Mouse (Mus musculus) liver, embryonic 15.5 days (tissue): ENCODE measurements around the gene Kcnq2. TPM values are rescaled to one million over a fixed set of nuclear protein-coding genes. Genes with fewer than 3 reads are reported as not detected.
A peak's percentile ranks its signal among the peaks of the same experiment; 100 is the strongest.

Experiments
- ATAC-seq: fragments of 200-750 bp; cut with Nextera tagmentation; 2 replicates; pipeline ENCODE4 v1.8.0; 2017; ENCODE audit warnings: moderate number of reproducible peaks, mild to moderate bottlenecking, moderate library complexity; ENCODE audit not compliant: insufficient read depth
- H3K27ac ChIP-seq: fragments of 300-500 bp; sonication (generic); replicated peaks from 2 replicates; pipeline ENCODE4 v1.5.1; 2015; ENCODE audit warnings: mild to moderate bottlenecking, inconsistent platforms
- H3K27me3 ChIP-seq: fragments of 300-500 bp; sonication (generic); 2 replicates; pipeline ENCODE4 v1.6.1; 2015; ENCODE audit warnings: mild to moderate bottlenecking, inconsistent platforms
- H3K36me3 ChIP-seq: fragments of 300-500 bp; sonication (generic); replicated peaks from 2 replicates; pipeline ENCODE4 v1.6.1; 2015; ENCODE audit warnings: moderate library complexity, mild to moderate bottlenecking, inconsistent platforms
- H3K4me1 ChIP-seq: fragments of 300-500 bp; sonication (generic); replicated peaks from 2 replicates; pipeline ENCODE4 v1.6.1; 2015; ENCODE audit warnings: inconsistent platforms
- H3K4me2 ChIP-seq: fragments of 300-500 bp; sonication (generic); 2 replicates; pipeline ENCODE4 v1.6.1; 2015; ENCODE audit warnings: moderate library complexity, mild to moderate bottlenecking, inconsistent platforms
- H3K4me3 ChIP-seq: fragments of 300-500 bp; sonication (generic); replicated peaks from 2 replicates; pipeline ENCODE4 v1.5.1; 2015; ENCODE audit warnings: mild to moderate bottlenecking, inconsistent platforms
- H3K9ac ChIP-seq: fragments of 300-500 bp; sonication (generic); 2 replicates; pipeline ENCODE4 v1.6.1; 2015; ENCODE audit warnings: moderate library complexity, mild to moderate bottlenecking, inconsistent platforms
- H3K9me3 ChIP-seq: fragments of 300-500 bp; sonication (generic); replicated peaks from 2 replicates; pipeline ENCODE4 v1.6.1; 2016; ENCODE audit warnings: inconsistent platforms
- WGBS: fragments of 180-500 bp; shearing (Covaris S2); methylation state at CpG from one replicate; pipeline ENCODE4 v1.1.7; 2015; ENCODE audit warnings: mixed read lengths; ENCODE audit not compliant: insufficient replicate concordance; 5-methylcytosine and 5-hydroxymethylcytosine counted together
- polyA plus RNA-seq: library from polyadenylated mRNA; unstranded; fragments of >200 nt; fragmentation: Nextera tagmentation; extraction: Ambion mirVana; gene quantifications from 2 replicates; pipeline ENCODE4 v1.2.1, GENCODE M21; 2015

Kcnq2 gene
- polyA plus RNA-seq, 1 experiment from 2014 or later = 0.18 TPM

DNA sequence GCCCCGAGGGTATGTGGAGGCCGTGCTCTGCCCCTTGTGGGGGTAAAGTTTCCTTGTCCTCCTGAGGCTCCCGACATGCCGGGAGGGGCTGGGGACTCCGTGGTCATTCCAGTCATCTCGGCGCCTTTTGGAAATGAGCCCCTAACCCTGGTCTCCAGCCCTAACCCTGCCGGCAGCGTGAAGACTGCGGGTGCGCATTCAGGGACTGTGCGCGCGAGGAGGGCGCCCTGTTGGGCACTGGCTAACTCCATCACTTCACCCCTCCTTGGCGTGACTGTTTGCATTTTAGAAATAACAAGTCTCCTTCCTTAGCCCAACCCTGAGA lies 95.8 kb downstream of the Kcnq2 start:
- Histone ChIP-seq H3K9ac (no peak overlapping the region), H3K9me3 (no peaks in the 10 kb centered on the region), H3K27ac (no peak overlapping the region), H3K4me3 (peak overlapping the region; percentile 40), H3K27me3 (peaks cover 68% of the 10 kb centered on the region), H3K4me1 (peaks cover 12% of the 10 kb centered on the region), H3K4me2 (peak overlapping the region; percentile 61), H3K36me3 (no peaks in the 10 kb centered on the region)
- ATAC-seq = no peak
- 7% methylated on average over 16 of the region's 16 CpGs for WGBS

DNA sequence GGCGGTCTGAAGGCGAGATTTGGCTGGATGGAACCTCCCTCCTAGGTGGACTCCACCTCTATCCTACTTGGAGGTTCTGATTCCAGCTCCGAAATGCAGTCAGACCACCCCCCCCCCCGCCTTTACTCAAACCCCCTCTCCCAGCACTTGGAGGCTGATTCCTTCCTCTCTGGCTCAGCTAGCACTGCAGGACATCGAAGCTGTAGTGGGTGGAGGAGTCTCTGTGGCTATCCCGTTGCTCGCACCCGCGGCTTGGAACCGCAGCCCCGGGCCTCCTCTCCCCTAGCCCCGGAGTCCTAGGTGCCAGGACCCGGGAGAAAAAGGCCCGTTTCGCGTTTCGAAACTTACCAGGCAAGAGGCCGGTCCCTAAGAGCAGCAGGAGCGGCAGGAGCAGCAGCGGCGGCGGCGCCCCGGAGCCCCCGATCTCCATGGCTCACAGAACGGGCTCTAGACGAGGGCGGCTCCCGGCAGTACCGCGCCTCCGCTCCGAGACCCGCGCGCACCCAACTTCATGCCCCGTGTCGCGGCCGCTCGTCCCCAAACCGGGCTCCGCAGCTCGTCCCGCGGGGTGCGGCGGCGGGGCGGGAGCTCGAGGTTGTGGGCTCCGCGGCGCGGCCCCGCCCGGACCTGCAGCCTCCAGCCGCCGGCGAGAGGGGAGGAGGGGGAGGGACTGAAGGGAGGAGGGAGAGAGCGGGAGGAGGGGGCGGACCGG lies 96.3 kb downstream of the Kcnq2 start:
- no peak for ATAC-seq
- H3K9me3 ChIP-seq = no peaks in the 10 kb centered on the region
- 0 out of 2 replicates have a peak overlapping the region, but pooled peaks have one; percentile 8 for H3K9ac ChIP-seq
- H3K27ac ChIP-seq = no peak overlapping the region
- H3K4me1 ChIP-seq = peaks cover 7% of the 10 kb centered on the region
- no peaks in the 10 kb centered on the region for H3K36me3 ChIP-seq
- WGBS = 2% methylated on average over 62 of the region's 63 CpGs
- H3K27me3 ChIP-seq = peaks cover 68% of the 10 kb centered on the region
- peak overlapping the region; percentile 61 for H3K4me2 ChIP-seq
- peak overlapping the region; percentile 40 for H3K4me3 ChIP-seq

DNA sequence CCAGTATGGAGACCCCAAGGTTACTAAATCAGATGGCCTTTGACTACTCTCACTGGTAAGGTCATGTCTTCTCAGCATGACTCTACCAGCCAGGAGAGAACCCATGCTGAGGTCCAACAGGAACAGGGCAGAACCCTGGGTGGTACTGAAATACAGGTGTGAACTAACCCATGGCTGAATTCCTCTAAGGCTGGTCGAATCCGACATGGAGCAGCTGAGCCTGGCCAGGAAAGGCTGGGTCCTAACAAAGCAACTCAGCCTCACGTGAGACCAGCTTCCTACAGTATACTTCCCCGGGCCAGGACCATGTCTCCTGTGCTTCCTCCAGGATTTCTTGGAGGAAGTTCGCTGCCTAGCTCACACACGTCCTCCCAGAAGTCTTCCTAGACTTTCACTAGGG lies 98.5 kb downstream of the Kcnq2 start:
- WGBS = 46% methylated on average over 6 of the region's 6 CpGs
- Histone ChIP-seq H3K9ac (no peak overlapping the region), H3K4me1 (no peaks in the 10 kb centered on the region; the same call in 1 of the 2 replicates), H3K27ac (no peak overlapping the region), H3K4me2 (no peak overlapping the region), H3K36me3 (no peaks in the 10 kb centered on the region), H3K9me3 (no peaks in the 10 kb centered on the region), H3K4me3 (no peak overlapping the region), H3K27me3 (peaks cover 59% of the 10 kb centered on the region)
- no peak for ATAC-seq

DNA sequence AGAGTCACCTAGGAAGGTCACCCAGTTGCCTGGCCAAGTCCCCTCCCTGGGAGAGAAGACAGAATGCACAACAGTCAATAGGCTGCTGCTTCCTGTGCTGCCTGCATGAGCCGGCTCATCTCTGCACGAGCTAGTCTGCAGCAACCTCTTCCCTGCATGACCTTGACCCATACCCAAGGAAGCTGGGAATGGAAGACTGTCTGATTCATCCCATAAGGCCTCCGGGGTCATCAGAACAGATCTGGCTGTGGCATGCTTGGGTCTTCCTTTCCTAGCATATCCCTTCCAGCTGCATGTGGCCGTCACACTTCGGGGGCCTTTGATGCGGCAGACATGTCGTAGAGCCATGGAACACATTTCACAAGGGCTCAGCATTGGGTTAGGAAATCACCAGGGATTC lies 99.9 kb downstream of the Kcnq2 start:
- peaks cover 45% of the 10 kb centered on the region for H3K27me3 ChIP-seq
- no peak overlapping the region for H3K4me2 ChIP-seq
- no peak overlapping the region for H3K4me3 ChIP-seq
- no peak overlapping the region for H3K27ac ChIP-seq
- H3K4me1 ChIP-seq = no peaks in the 10 kb centered on the region; the same call in 1 of the 2 replicates
- no peak for ATAC-seq
- no peak overlapping the region for H3K9ac ChIP-seq
- no peaks in the 10 kb centered on the region for H3K36me3 ChIP-seq
- WGBS = 54% methylated on average over 7 of the region's 7 CpGs
- H3K9me3 ChIP-seq = no peaks in the 10 kb centered on the region

DNA sequence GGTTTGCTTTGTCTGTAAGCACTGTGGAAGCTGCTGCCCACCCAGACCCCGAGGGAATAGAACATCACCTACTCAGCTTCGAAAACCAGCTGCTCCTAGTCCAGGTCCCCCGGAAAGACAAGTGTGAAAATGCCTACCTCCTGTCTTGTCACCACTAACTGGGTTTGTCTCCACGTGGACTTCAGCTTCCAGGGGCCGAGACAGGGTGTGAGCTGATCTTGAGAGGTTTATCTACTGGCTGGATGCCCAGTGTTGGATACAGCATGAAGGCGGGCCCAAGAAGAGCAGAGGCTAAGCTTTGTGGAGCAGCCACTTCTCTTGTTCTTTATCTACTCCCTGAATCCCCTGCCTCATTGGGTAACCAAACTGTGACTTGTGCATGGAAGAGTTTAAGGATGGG lies 101.8 kb downstream of the Kcnq2 start:
- 50% methylated on average over 6 of the region's 6 CpGs for WGBS
- H3K9ac ChIP-seq = no peak overlapping the region
- ATAC-seq = no peak
- no peak overlapping the region for H3K4me2 ChIP-seq
- no peak overlapping the region for H3K27ac ChIP-seq
- H3K9me3 ChIP-seq = no peaks in the 10 kb centered on the region
- H3K4me3 ChIP-seq = no peak overlapping the region
- H3K27me3 ChIP-seq = peaks cover 26% of the 10 kb centered on the region
- no peaks in the 10 kb centered on the region for H3K36me3 ChIP-seq
- H3K4me1 ChIP-seq = no peaks in the 10 kb centered on the region

DNA sequence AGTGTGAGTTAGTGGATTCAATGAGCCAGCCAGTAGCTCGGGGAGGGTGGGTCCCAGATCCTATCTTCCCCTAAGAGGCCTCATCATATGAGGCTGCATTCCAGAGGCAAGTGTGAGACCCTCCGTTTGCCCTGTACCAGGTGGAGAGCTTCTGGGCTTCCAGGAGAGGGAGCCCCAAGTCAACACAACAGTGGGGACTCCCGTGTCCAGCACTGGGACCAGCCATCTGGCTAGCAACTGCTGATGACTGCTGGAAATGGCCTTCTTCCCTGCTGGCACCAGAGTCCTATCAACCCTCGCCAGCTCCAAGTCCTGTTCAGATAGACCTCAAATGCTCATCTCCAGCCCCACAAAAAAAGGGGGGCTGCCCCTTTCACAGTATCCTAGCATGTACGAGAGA lies 102.7 kb downstream of the Kcnq2 start:
- Histone ChIP-seq H3K4me1 (no peaks in the 10 kb centered on the region), H3K27ac (no peak overlapping the region), H3K27me3 (peaks cover 17% of the 10 kb centered on the region), H3K36me3 (no peaks in the 10 kb centered on the region), H3K9me3 (no peaks in the 10 kb centered on the region), H3K4me2 (no peak overlapping the region), H3K4me3 (no peak overlapping the region), H3K9ac (no peak overlapping the region)
- 30% methylated on average over 5 of the region's 5 CpGs for WGBS
- no peak for ATAC-seq

DNA sequence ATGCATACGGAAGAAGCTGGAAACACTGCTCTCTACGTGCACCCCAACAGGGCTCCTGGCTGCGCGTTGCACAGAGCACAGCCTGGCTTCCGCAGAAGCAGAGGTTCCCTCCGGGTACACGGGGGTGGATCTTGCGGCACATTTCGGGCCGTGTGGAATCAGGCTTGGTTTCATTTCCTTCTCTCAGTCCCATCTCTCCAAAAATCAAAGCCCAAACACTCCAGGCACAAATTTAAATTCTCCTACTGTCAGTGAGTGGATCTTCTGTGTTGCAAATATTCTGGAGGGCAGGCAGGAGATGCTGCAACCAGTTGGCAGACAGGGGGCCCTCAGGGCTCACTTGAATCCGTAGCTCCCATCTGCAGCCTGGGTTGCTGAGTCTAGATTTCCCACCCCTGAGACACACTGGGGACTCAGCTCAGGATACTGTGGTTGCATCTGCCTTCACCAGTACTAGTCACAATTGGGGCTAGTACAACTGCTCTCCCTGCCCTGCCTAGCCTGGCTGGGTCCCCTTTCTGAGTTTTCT lies 103.6 kb downstream of the Kcnq2 start:
- no peaks in the 10 kb centered on the region for H3K4me1 ChIP-seq
- H3K27ac ChIP-seq = no peak overlapping the region
- H3K36me3 ChIP-seq = no peaks in the 10 kb centered on the region
- no peak for ATAC-seq
- 68% methylated on average over 11 of the region's 11 CpGs for WGBS
- H3K9ac ChIP-seq = no peak overlapping the region
- no peak overlapping the region for H3K4me2 ChIP-seq
- H3K27me3 ChIP-seq = peaks cover 8% of the 10 kb centered on the region; the same call in 1 of the 2 replicates
- H3K9me3 ChIP-seq = no peaks in the 10 kb centered on the region
- H3K4me3 ChIP-seq = no peak overlapping the region

Other genes starting within 250 kb of the Kcnq2 start
- gene Ythdf1, start 214.4 kb downstream of the Kcnq2 start, polyA plus RNA-seq = 21.6 and 22.0 TPM in 2 replicates
- gene Birc7, start 206.3 kb downstream of the Kcnq2 start, polyA plus RNA-seq = not detected in 2 replicates
- gene Nkain4, start 180.6 kb downstream of the Kcnq2 start, polyA plus RNA-seq = 0.82 and 2.4 TPM in 2 replicates
- 32.0 and 35.1 TPM in 2 replicates for gene Arfgap1, start 168.1 kb downstream of the Kcnq2 start, polyA plus RNA-seq
- 0.07 TPM in 1 of 2 replicates, not detected in the other for gene Col20a1, start 148.8 kb downstream of the Kcnq2 start, polyA plus RNA-seq
- gene Chrna4, start 91.8 kb downstream of the Kcnq2 start, polyA plus RNA-seq = 0.94 and 1.1 TPM in 2 replicates
- not detected in 2 replicates for gene Eef1a2, start 21.7 kb upstream of the Kcnq2 start, polyA plus RNA-seq
- 95.8 and 96.4 TPM in 2 replicates for gene Ppdpf, start 51.9 kb upstream of the Kcnq2 start, polyA plus RNA-seq
- gene Ptk6, start 67.5 kb upstream of the Kcnq2 start, polyA plus RNA-seq = 0.14 and 0.21 TPM in 2 replicates
- gene Srms, start 77.9 kb upstream of the Kcnq2 start, polyA plus RNA-seq = 0.32 and 0.44 TPM in 2 replicates
- 0.17 and 0.26 TPM in 2 replicates for gene Fndc11, start 84.7 kb upstream of the Kcnq2 start, polyA plus RNA-seq
- gene Helz2, start 106.7 kb upstream of the Kcnq2 start, polyA plus RNA-seq = 2.3 and 2.6 TPM in 2 replicates
- 9.6 and 10.8 TPM in 2 replicates for gene Gmeb2, start 152.7 kb upstream of the Kcnq2 start, polyA plus RNA-seq
- gene Stmn3, start 179.2 kb upstream of the Kcnq2 start, polyA plus RNA-seq = 0.30 and 0.39 TPM in 2 replicates
- gene Rtel1, start 184.4 kb upstream of the Kcnq2 start, polyA plus RNA-seq = 22.9 and 24.7 TPM in 2 replicates
- gene Zgpat, start 229.6 kb upstream of the Kcnq2 start, polyA plus RNA-seq = 12.0 and 12.1 TPM in 2 replicates
- gene Arfrp1, start 230.1 kb upstream of the Kcnq2 start, polyA plus RNA-seq = 21.1 and 23.2 TPM in 2 replicates
- gene Lime1, start 244.8 kb upstream of the Kcnq2 start, polyA plus RNA-seq = 6.2 and 7.4 TPM in 2 replicates